Mouse (Mus musculus): ENCODE data around the gene Nop9. TPM values are rescaled to one million over a fixed set of nuclear protein-coding genes. Genes with fewer than 3 reads are reported as not detected.

Gene Nop9
- total and polyA plus RNA-seq, 2 experiments from 2014 or later, result 14.2 to 20.2 TPM

DNA sequence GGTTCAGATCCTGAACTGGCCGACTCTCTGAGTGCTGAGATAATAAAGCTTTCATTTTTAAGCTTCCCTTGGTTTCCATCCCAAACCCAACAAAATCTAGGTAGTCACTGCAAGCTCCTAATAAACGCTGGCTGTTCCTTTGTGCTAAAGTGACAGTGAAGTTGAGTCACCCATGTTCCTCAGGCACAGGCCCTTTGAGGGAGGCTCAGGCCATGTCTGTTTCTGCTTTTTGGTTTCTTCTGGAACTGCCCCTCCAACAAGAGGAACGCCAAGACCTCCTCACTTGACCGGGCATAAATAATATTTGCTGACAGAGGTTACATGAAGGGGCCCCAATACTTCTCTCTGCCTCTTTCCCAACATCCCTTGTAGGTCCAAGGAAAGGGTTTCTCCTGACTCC, 9.7 kb upstream of the Nop9 start:
- Histone ChIP-seq H3K9me3 (replicated peaks; ENCODE audit: control insufficient read depth, low read length) (no peaks in the 10 kb centered on the region), H3K36me3 (replicated peaks; ENCODE audit: control insufficient read depth, insufficient read depth, low read length) (peaks cover 29% of the 10 kb centered on the region), H3K9ac (replicated peaks; ENCODE audit: low read depth, low read length) (no peak overlapping the region), H3K4me1 (ENCODE audit: control insufficient read depth, insufficient read depth) (no peaks in the 10 kb centered on the region), H3K27ac (ENCODE audit: low read depth) (no peak overlapping the region), H3K4me3 (ENCODE audit: low read depth, low read length) (no peak overlapping the region), H3K4me2 (ENCODE audit: low read depth, low read length) (no peak overlapping the region), H3K27me3 (ENCODE audit: control insufficient read depth, insufficient read depth, low read length) (no peaks in the 10 kb centered on the region)
- WGBS, result 74% methylated on average over 4 of the region's 4 CpGs
- DNase-seq (ENCODE audit: low spot score), result no peak
- TF ChIP-seq CTCF (IDR thresholded peaks at IDR 0.05; ENCODE audit: low read depth) (no peak), EP300 (IDR thresholded peaks at IDR 0.05; ENCODE audit: low read depth) (no peak)
- ATAC-seq (ENCODE audit: insufficient read depth, low read depth), result no peak

DNA sequence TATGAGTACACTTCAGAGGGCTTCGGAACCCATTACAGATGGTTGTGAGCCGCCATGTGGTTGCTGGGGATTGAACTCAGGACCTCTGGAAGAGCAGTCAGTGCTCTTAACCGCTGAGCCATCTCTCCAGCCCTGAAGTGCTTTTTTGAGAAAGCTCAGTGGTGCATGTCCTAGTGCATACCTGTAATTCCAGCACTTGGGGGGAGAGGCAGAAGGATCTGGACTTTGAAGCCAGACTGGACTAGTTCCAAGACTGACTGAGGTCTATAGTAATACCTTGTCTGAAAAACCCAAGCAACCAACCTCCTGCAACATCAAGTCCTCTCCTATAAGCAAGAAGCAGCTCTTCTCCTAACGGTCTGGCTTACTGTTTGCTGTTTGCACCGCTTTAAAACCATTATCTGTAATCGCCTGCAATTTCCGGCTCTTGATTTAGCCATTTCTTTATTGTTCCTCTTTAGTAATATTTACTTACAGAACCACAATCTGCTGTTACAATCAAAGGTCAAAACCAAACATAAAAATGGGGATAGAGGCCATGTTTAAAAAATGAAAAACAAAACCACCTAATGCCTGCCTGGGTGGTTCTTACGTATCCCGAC, 8.3 kb upstream of the Nop9 start:
- no peak for TF ChIP-seq CTCF (IDR thresholded peaks at IDR 0.05; ENCODE audit: low read depth)
- no peak for TF ChIP-seq EP300 (IDR thresholded peaks at IDR 0.05; ENCODE audit: low read depth)
- H3K4me3 ChIP-seq (ENCODE audit: low read depth, low read length), result no peak overlapping the region
- 87% methylated on average over 9 of the region's 9 CpGs for WGBS
- peaks cover 42% of the 10 kb centered on the region for H3K36me3 ChIP-seq (replicated peaks; ENCODE audit: control insufficient read depth, insufficient read depth, low read length)
- no peak overlapping the region for H3K27ac ChIP-seq (ENCODE audit: low read depth)
- H3K4me2 ChIP-seq (ENCODE audit: low read depth, low read length), result no peak overlapping the region
- H3K9ac ChIP-seq (replicated peaks; ENCODE audit: low read depth, low read length), result no peak overlapping the region
- no peaks in the 10 kb centered on the region for H3K9me3 ChIP-seq (replicated peaks; ENCODE audit: control insufficient read depth, low read length)
- no peaks in the 10 kb centered on the region for H3K27me3 ChIP-seq (ENCODE audit: control insufficient read depth, insufficient read depth, low read length)
- DNase-seq (ENCODE audit: low spot score) (no peak), ATAC-seq (ENCODE audit: insufficient read depth, low read depth) (no peak)
- H3K4me1 ChIP-seq (ENCODE audit: control insufficient read depth, insufficient read depth), result no peaks in the 10 kb centered on the region

DNA sequence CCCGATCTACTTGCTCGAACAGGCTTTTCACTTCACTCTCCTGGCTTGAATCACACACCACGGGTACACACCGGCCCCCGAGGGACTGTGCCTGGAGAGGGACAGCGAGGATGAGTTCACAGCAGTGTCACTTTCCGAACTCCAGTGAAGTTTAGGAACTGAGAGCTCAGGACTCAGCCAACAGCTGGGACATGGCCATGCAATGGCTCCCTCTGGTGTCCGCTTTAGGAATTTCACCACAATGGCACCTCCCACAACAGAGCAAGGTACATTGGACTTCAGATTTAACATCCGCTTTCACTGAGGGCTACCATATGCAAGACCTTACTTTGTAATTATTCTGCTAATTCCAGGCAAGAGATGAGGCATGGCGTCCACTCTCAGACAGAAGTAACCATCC, 1.8 kb upstream of the Nop9 start:
- H3K27me3 ChIP-seq (ENCODE audit: control insufficient read depth, insufficient read depth, low read length), result no peaks in the 10 kb centered on the region
- peaks cover 44% of the 10 kb centered on the region for H3K36me3 ChIP-seq (replicated peaks; ENCODE audit: control insufficient read depth, insufficient read depth, low read length)
- no peaks in the 10 kb centered on the region for H3K9me3 ChIP-seq (replicated peaks; ENCODE audit: control insufficient read depth, low read length)
- 17% methylated on average over 10 of the region's 10 CpGs for WGBS
- H3K4me2 ChIP-seq (ENCODE audit: low read depth, low read length), result peak overlapping the region; percentile 14; the same call in 1 of the 2 replicates
- no peak overlapping the region for H3K9ac ChIP-seq (replicated peaks; ENCODE audit: low read depth, low read length)
- H3K4me3 ChIP-seq (ENCODE audit: low read depth, low read length), result no peak overlapping the region
- TF ChIP-seq EP300 (IDR thresholded peaks at IDR 0.05; ENCODE audit: low read depth), result no peak
- TF ChIP-seq CTCF (IDR thresholded peaks at IDR 0.05; ENCODE audit: low read depth), result peak; percentile 97
- H3K4me1 ChIP-seq (ENCODE audit: control insufficient read depth, insufficient read depth), result peaks cover 22% of the 10 kb centered on the region
- no peak overlapping the region for H3K27ac ChIP-seq (ENCODE audit: low read depth)
- ATAC-seq (ENCODE audit: insufficient read depth, low read depth) (peak; percentile 64), DNase-seq (ENCODE audit: low spot score) (peak; percentile 67)

DNA sequence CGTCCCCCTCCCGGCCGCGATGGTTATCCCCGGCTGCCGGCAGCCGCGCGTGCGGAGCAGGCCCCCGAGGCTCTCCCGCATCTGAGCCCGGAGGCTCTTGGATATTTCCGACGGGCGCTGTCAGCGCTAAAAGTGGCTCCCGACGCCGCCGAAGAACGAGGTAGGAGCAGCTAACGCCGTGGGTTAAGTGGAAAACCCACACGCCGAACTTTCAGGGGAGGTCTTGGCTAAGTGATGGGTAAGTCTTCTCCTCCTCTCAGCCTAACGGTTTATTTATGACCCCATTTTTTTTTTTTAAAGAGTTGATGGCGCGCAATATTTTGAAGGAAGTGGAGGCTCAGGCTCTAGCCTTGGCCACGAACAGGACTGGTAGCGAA, 356 bp downstream of the Nop9 start:
- under 1% methylated on average over 31 of the region's 31 CpGs for WGBS
- Histone ChIP-seq H3K4me1 (ENCODE audit: control insufficient read depth, insufficient read depth) (peaks cover 22% of the 10 kb centered on the region), H3K27me3 (ENCODE audit: control insufficient read depth, insufficient read depth, low read length) (no peaks in the 10 kb centered on the region), H3K4me3 (ENCODE audit: low read depth, low read length) (peak overlapping the region; percentile 86), H3K4me2 (ENCODE audit: low read depth, low read length) (peak overlapping the region; percentile 89), H3K9ac (replicated peaks; ENCODE audit: low read depth, low read length) (peak overlapping the region; percentile 80), H3K9me3 (replicated peaks; ENCODE audit: control insufficient read depth, low read length) (no peaks in the 10 kb centered on the region), H3K36me3 (replicated peaks; ENCODE audit: control insufficient read depth, insufficient read depth, low read length) (peaks cover 41% of the 10 kb centered on the region), H3K27ac (ENCODE audit: low read depth) (peak overlapping the region; percentile 47; the same call in 1 of the 2 replicates)
- DNase-seq (ENCODE audit: low spot score) (no peak), ATAC-seq (ENCODE audit: insufficient read depth, low read depth) (no peak)
- TF ChIP-seq EP300 (IDR thresholded peaks at IDR 0.05; ENCODE audit: low read depth), result no peak
- no peak for TF ChIP-seq CTCF (IDR thresholded peaks at IDR 0.05; ENCODE audit: low read depth)

DNA sequence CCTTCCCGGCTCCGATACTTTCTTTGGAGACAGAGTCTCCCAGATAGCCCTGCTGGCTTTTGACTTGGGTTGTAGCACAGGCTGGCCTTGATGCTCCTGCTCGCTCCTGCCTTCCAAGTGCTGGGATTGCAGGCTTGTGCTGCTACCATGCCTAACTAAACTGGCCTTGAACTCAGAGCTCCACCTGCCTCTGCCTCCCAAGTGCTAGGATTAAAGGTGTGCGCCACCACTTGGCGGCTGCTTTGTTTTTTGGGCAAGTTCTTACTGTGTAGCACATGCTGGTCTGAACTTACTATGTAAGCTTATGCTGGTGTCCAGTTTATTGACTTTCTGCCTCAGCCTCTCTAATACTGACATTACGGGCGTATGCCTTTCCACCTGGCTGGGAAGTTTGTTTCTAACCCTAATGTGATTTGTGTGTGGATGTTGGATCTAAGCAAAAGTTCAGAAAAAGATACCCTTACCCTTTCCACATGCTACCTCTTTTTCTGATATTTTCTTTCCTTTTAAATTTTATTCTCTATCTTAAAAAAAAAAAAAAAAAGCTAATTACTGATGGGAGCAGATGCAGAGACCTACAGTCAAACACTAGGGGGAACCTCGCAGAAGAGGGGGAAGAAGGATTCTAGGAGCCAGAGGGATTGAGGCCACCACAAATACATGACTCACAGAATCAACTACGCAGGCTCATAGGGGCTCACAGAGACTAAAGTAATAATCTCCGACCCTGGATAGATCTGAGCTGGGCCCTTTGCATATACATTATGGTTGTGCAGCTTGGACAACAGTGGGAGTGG, 1.8 kb downstream of the Nop9 start:
- Histone ChIP-seq H3K4me3 (ENCODE audit: low read depth, low read length) (no peak overlapping the region), H3K36me3 (replicated peaks; ENCODE audit: control insufficient read depth, insufficient read depth, low read length) (peaks cover 42% of the 10 kb centered on the region)

More for the DNA sequence above, 1.8 kb downstream of the Nop9 start:
- Histone ChIP-seq H3K9ac (replicated peaks; ENCODE audit: low read depth, low read length) (no peak overlapping the region), H3K27me3 (ENCODE audit: control insufficient read depth, insufficient read depth, low read length) (no peaks in the 10 kb centered on the region), H3K4me2 (ENCODE audit: low read depth, low read length) (no peak overlapping the region), H3K9me3 (replicated peaks; ENCODE audit: control insufficient read depth, low read length) (no peaks in the 10 kb centered on the region), H3K27ac (ENCODE audit: low read depth) (no peak overlapping the region), H3K4me1 (ENCODE audit: control insufficient read depth, insufficient read depth) (peaks cover 22% of the 10 kb centered on the region)
- ATAC-seq (ENCODE audit: insufficient read depth, low read depth) (no peak), DNase-seq (ENCODE audit: low spot score) (no peak)
- no peak for TF ChIP-seq CTCF (IDR thresholded peaks at IDR 0.05; ENCODE audit: low read depth)
- TF ChIP-seq EP300 (IDR thresholded peaks at IDR 0.05; ENCODE audit: low read depth), result no peak
- WGBS, result 91% methylated on average over 10 of the region's 10 CpGs
